Mouse (Mus musculus) limb, embryonic 14.5 days (tissue): ENCODE measurements at regions not wholly inside any gene's neighbourhood (a gene's known extent, or its start where the extent isn't known, plus 50 kb on each side); places are given as distances from the start of the nearest gene placed in this dataset.

Source experiments
- ATAC-seq: fragments of 200-750 bp; cut with Nextera tagmentation; 2 replicates; pipeline ENCODE4 v1.8.0; 2017; ENCODE audit warnings: low read depth, moderate number of reproducible peaks, moderate TSS enrichment; ENCODE audit not compliant: low FRiP score
- DNase-seq: peaks from one replicate; pipeline ENCODE4 v3.0.0-alpha.2; 2015; ENCODE audit warnings: low spot score
- H3K27ac ChIP-seq: fragments of 300-500 bp; sonication (generic); replicated peaks from 2 replicates; pipeline ENCODE4 v1.5.1; 2014; ENCODE audit warnings: low read depth, mild to moderate bottlenecking, low read length, moderate library complexity, mixed read lengths
- H3K27me3 ChIP-seq: fragments of 300-500 bp; sonication (generic); 2 replicates; pipeline ENCODE4 v1.6.1; 2014; ENCODE audit warnings: low read length, mixed read lengths; ENCODE audit not compliant: control insufficient read depth, insufficient read depth
- H3K36me3 ChIP-seq: fragments of 300-500 bp; sonication (generic); 2 replicates; pipeline ENCODE4 v1.6.1; 2014; ENCODE audit warnings: mild to moderate bottlenecking, low read length, moderate library complexity, mixed read lengths; ENCODE audit not compliant: control insufficient read depth, insufficient read depth
- H3K4me1 ChIP-seq: fragments of 300-500 bp; sonication (generic); 2 replicates; pipeline ENCODE4 v1.6.1; 2014; ENCODE audit warnings: antibody characterized with exemption, low read length, mixed read lengths; ENCODE audit not compliant: control insufficient read depth, insufficient read depth
- H3K4me2 ChIP-seq: fragments of 300-500 bp; sonication (generic); replicated peaks from 2 replicates; pipeline ENCODE4 v1.6.1; 2014; ENCODE audit warnings: low read depth, mild to moderate bottlenecking, low read length, moderate library complexity; ENCODE audit not compliant: severe bottlenecking
- H3K4me3 ChIP-seq: fragments of 300-500 bp; sonication (generic); replicated peaks from 2 replicates; pipeline ENCODE4 v1.5.1; 2014; ENCODE audit warnings: low read length
- H3K9ac ChIP-seq: fragments of 300-500 bp; sonication (generic); 2 replicates; pipeline ENCODE4 v1.6.1; 2014; ENCODE audit warnings: mild to moderate bottlenecking, low read depth, low read length, moderate library complexity; ENCODE audit not compliant: severe bottlenecking
- H3K9me3 ChIP-seq: fragments of 300-500 bp; sonication (generic); 2 replicates; pipeline ENCODE4 v1.6.1; 2016; ENCODE audit warnings: low read length; ENCODE audit not compliant: control insufficient read depth
- POLR2A ChIP-seq: fragments of 200-500 bp; IDR thresholded peaks from 2 replicates; pipeline ENCODE4 v1.8.0; 2012; ENCODE audit warnings: inconsistent platforms, mild to moderate bottlenecking, moderate library complexity, borderline replicate concordance; ENCODE audit not compliant: insufficient read depth, insufficient read length; ENCODE audit errors: extremely low read depth
- WGBS: fragments of 180-500 bp; shearing (Covaris S2); extraction: QIAGEN DNeasy Blood & Tissue Kit; methylation state at CpG from one replicate; pipeline ENCODE4 v1.1.7; 2014; 5-methylcytosine and 5-hydroxymethylcytosine counted together

DNA sequence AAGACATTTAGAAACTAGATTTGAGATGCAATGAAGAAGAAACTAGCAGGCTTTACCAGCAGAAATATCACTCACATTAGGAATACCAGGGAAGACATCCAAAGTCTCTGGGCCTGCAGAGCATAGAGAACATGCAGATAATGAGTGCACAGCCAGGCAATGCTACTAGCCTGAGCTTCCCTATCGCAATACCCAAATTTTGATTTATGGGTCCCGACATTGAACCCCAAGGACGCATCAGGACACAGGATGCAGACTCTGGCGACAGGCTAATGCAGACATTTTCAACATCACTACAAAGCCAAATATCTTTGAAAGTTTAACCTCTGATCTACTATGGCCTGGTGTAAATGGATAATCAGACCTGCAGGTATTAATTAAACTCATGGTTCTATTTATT, 273.1 kb upstream of the Arid1b start:
- Histone ChIP-seq H3K9ac (no peak overlapping the region), H3K27ac (no peak overlapping the region), H3K27me3 (no peaks in the 10 kb centered on the region), H3K4me2 (no peak overlapping the region), H3K4me1 (no peaks in the 10 kb centered on the region), H3K9me3 (no peaks in the 10 kb centered on the region), H3K4me3 (no peak overlapping the region), H3K36me3 (no peaks in the 10 kb centered on the region)
- WGBS, result 89% methylated on average over 4 of the region's 4 CpGs
- ATAC-seq (no peak), DNase-seq (no peak)
- no peak for TF ChIP-seq POLR2A

DNA sequence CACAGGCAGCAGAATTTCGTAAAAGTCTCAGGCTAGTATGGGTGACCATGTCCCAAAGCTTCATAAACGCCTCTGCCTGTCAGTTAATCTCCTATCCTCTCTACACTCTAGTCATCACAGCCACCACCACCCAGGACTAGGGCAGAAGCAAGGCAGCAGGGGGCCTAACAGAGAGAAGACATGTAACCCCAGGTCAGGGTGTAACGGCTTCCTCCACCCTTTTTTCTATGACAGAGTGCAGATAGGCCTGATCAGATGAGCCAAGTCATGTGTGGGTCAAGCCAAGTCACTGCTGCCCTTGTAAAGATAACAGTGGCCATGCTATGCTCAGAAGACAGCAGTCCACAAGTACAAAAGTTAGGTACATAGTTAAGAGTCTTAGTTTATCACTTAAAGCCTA, 270.1 kb upstream of the Arid1b start:
- Histone ChIP-seq H3K27me3 (no peaks in the 10 kb centered on the region), H3K36me3 (no peaks in the 10 kb centered on the region), H3K4me3 (no peak overlapping the region), H3K9ac (no peak overlapping the region), H3K4me2 (no peak overlapping the region), H3K27ac (no peak overlapping the region), H3K9me3 (no peaks in the 10 kb centered on the region), H3K4me1 (no peaks in the 10 kb centered on the region)
- DNase-seq, result no peak
- ATAC-seq, result no peak
- no peak for TF ChIP-seq POLR2A
- WGBS, result 82% methylated on average over 3 of the region's 3 CpGs

DNA sequence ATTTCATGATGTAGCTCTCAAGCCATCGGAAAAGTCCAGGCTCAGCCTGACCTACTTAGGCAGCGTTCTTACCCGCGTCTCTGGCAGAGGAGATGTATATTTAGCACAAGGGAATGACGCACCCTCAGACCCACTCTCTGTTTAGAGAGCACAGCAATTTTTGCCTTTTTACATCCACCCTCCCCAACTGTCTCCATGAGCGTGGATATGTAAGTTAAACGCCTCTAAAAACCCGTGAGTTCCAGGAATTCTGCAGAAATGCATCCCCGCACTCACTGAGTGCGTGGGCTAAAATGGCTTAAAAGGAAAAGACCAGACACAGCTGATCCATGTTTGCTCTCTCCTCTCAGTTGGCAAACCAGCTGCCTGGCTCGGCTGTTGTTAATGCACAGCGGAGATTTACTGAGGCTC, 267.8 kb upstream of the Arid1b start:
- WGBS, result 60% methylated on average over 12 of the region's 12 CpGs
- Histone ChIP-seq H3K4me2 (no peak overlapping the region), H3K27me3 (no peaks in the 10 kb centered on the region), H3K36me3 (no peaks in the 10 kb centered on the region), H3K4me1 (no peaks in the 10 kb centered on the region), H3K27ac (no peak overlapping the region), H3K9me3 (no peaks in the 10 kb centered on the region), H3K4me3 (no peak overlapping the region), H3K9ac (no peak overlapping the region)
- ATAC-seq, result no peak
- DNase-seq, result no peak
- no peak for TF ChIP-seq POLR2A

DNA sequence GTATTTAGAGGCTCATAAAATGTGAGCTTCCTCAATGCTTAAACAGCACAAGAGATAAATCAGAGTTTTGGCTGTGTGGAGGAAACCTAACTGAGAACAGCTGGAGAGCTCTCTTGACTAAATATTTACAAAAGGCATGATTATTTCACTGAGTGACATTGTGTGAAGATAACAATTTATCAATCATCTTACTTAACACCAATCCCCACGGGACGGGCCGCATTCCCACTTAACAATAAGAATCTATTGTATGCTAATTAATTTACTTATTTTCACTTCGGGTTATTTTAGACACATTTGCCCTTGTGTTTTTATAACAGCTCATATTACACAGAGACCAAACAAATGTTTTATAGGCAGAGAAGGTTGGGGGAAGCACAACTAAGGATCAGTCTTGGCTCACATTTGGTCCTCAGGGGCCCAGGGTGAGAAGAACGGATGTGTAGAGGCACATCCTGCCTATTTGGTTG, 259.7 kb upstream of the Arid1b start:
- peaks cover 4% of the 10 kb centered on the region; the same call in 1 of the 2 replicates for H3K4me1 ChIP-seq
- no peak overlapping the region for H3K27ac ChIP-seq
- no peaks in the 10 kb centered on the region for H3K9me3 ChIP-seq
- peak; percentile 47 for DNase-seq
- ATAC-seq, result peak; percentile 56; the same call in 1 of the 2 replicates
- no peak overlapping the region for H3K9ac ChIP-seq
- no peak for TF ChIP-seq POLR2A
- 44% methylated on average over 5 of the region's 5 CpGs for WGBS
- no peaks in the 10 kb centered on the region for H3K36me3 ChIP-seq
- no peak overlapping the region for H3K4me3 ChIP-seq
- no peak overlapping the region for H3K4me2 ChIP-seq
- H3K27me3 ChIP-seq, result no peaks in the 10 kb centered on the region

DNA sequence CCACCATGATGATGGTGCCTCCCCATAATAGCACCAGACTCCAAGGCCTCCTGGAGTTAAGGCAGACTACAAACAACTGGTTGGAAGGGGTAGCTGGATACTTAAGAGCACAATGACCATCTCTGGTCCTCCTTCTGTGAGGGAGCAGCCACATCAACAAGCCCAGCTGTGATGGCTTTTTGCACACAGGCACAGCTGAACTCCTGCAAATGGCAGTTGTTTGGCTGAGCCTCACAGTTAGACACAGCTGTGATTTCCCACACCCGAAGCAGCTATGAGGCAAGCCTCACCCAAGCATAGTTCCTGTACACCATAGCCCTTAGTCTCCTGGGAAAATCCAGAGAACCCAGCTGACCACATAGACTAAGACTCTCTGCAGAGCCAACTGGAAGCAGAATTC, 258.9 kb upstream of the Arid1b start:
- Histone ChIP-seq H3K27me3 (no peaks in the 10 kb centered on the region), H3K4me1 (peaks cover 4% of the 10 kb centered on the region; the same call in 1 of the 2 replicates), H3K4me3 (no peak overlapping the region), H3K36me3 (no peaks in the 10 kb centered on the region), H3K27ac (no peak overlapping the region), H3K4me2 (no peak overlapping the region), H3K9ac (no peak overlapping the region), H3K9me3 (no peaks in the 10 kb centered on the region)
- peak; percentile 53 for DNase-seq
- ATAC-seq, result peak; percentile 78
- no peak for TF ChIP-seq POLR2A
- 42% methylated on average over 1 of the region's 1 CpGs for WGBS

DNA sequence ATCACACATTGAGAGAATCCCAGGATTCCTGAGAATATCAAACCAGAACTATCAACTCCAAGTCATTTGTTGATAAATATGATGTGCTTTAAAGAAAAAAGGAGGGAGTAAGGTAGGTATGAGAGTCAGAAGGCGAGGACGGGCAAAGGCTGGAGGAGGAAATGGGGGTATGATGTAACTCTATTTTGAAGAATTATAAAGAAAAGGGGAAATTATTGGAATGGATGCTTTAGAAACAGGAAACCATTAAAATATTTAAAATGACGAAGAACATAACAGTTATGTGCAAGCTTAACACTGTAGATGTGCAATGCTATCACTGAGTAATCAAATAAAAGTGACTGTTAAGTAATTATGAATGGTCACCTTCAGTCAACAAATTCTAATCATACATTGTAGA, 257.4 kb upstream of the Arid1b start:
- peaks cover 4% of the 10 kb centered on the region; the same call in 1 of the 2 replicates for H3K4me1 ChIP-seq
- DNase-seq (no peak), ATAC-seq (no peak)
- 83% methylated on average over 3 of the region's 3 CpGs for WGBS
- no peaks in the 10 kb centered on the region for H3K27me3 ChIP-seq
- no peak overlapping the region for H3K4me2 ChIP-seq
- H3K9me3 ChIP-seq, result no peaks in the 10 kb centered on the region
- TF ChIP-seq POLR2A, result no peak
- H3K36me3 ChIP-seq, result no peaks in the 10 kb centered on the region
- H3K4me3 ChIP-seq, result no peak overlapping the region
- H3K9ac ChIP-seq, result no peak overlapping the region
- H3K27ac ChIP-seq, result no peak overlapping the region
